Mouse (Mus musculus) stomach, postnatal 0 days (tissue): ENCODE measurements around the gene 9430015G10Rik.

Source experiments
- CTCF ChIP-seq: IDR thresholded peaks from 2 replicates; pipeline ENCODE4 v1.5.1; 2016; ENCODE audit warnings: antibody characterized with exemption, low read depth, mild to moderate bottlenecking, moderate library complexity
- EP300 ChIP-seq: optimal IDR thresholded peaks from 2 replicates; pipeline ENCODE3; 2016; ENCODE audit warnings: antibody characterized with exemption

DNA sequence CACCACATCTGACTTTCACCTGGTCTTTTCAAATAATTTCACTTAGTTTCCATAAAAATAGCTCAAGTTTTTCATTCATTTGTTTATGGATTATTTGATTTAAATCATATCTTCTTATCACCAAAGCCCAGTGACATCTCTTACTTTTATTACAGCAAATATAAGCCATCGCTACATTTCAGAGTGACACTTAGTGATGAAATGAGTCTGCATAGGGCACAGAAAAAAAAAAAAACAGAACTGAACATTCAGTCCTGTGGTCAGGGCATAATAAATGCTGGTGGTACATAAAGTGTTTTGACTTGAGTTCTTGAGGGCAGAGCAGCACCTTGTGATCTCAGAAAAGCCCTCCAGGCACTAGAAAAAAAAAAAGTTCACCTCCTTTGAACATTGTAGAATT lies 13.6 kb upstream of the 9430015G10Rik start:
- TF ChIP-seq CTCF (no peak), EP300 (no peak)
